Mouse (Mus musculus) left cerebral cortex, adult 2 months (tissue): ENCODE measurements around the gene Lclat1. TPM values are rescaled to one million over a fixed set of nuclear protein-coding genes. Genes with fewer than 3 reads are reported as not detected.

Source experiments
- DNase-seq, 2 experiments: peaks; one replicate each; pipeline ENCODE4 v3.0.0; 2021 to 2022; ENCODE audit warnings: low spot score in 2 of 2, mixed read lengths in 1 of 2; ENCODE audit errors: extremely low spot score in 1 of 2
- H3K27ac ChIP-seq: fragments of 200-600 bp; 2 replicates; pipeline ENCODE4 v1.8.1; 2022
- H3K4me3 ChIP-seq: fragments of 200-600 bp; 2 replicates; pipeline ENCODE4 v1.8.1; 2022
- CTCF ChIP-seq: fragments of 200-600 bp; IDR thresholded peaks from 2 replicates; pipeline ENCODE4 v1.8.1; 2022; ENCODE audit warnings: antibody characterized with exemption, mild to moderate bottlenecking, moderate library complexity
- intact Hi-C: fragments of 180-260 bp; cut with DNase I; formaldehyde crosslinking; loops from one replicate; pipeline ENCODE4 v1.15.1; 2025
- total RNA-seq, 2 experiments: library from RNA; stranded (reverse); gene quantifications; 2 replicates each; pipeline ENCODE4 v1.2.3; 2021

Lclat1 gene
- total RNA-seq, 2 experiments from 2014 or later: 38.5 to 40.2 TPM

- intact Hi-C loops: no loop called here
- DNase-seq: no peak
- TF ChIP-seq CTCF: no peak
- Histone ChIP-seq H3K4me3 (no peak overlapping the region), H3K27ac (no peak overlapping the region)
Measured at GRCm38 (mm10) chr17:73153672-73154071, 45.9 kb downstream of the Lclat1 start.

- TF ChIP-seq CTCF: no peak
- no peak overlapping the region for H3K4me3 ChIP-seq
- no peak overlapping the region for H3K27ac ChIP-seq
- DNase-seq: no peak
- intact Hi-C loops: no loop called here
Measured at GRCm38 (mm10) chr17:73156606-73157005, 48.8 kb downstream of the Lclat1 start.

- Histone ChIP-seq H3K4me3 (no peak overlapping the region), H3K27ac (no peak overlapping the region)
- intact Hi-C loops: no loop called here
- no peak for DNase-seq
- no peak for TF ChIP-seq CTCF
Measured at GRCm38 (mm10) chr17:73161795-73162194, 54.0 kb downstream of the Lclat1 start.

- DNase-seq: no peak
- H3K27ac ChIP-seq: no peak overlapping the region
- no peak for TF ChIP-seq CTCF
- intact Hi-C loops: no loop called here
- no peak overlapping the region for H3K4me3 ChIP-seq
Measured at GRCm38 (mm10) chr17:73162445-73163208, 54.8 kb downstream of the Lclat1 start.

- Histone ChIP-seq H3K4me3 (no peak overlapping the region), H3K27ac (no peak overlapping the region)
- intact Hi-C loops: no loop called here
- DNase-seq: no peak
- no peak for TF ChIP-seq CTCF
Measured at GRCm38 (mm10) chr17:73163597-73163996, 55.8 kb downstream of the Lclat1 start.

GRCm38 (mm10) chr17:73164121-73164520 lies 56.3 kb downstream of the Lclat1 start:
- no peak for TF ChIP-seq CTCF
- no peak for DNase-seq
- H3K27ac ChIP-seq: no peak overlapping the region
- intact Hi-C loops: no loop called here
- no peak overlapping the region for H3K4me3 ChIP-seq

GRCm38 (mm10) chr17:73169461-73169860 lies 61.7 kb downstream of the Lclat1 start:
- H3K4me3 ChIP-seq: no peak overlapping the region
- intact Hi-C loops: no loop called here
- DNase-seq: no peak
- no peak overlapping the region for H3K27ac ChIP-seq
- TF ChIP-seq CTCF: no peak

GRCm38 (mm10) chr17:73170141-73170540 lies 62.4 kb downstream of the Lclat1 start:
- intact Hi-C loops: no loop called here
- no peak for TF ChIP-seq CTCF

GRCm38 (mm10) chr17:73174083-73174562 lies 66.3 kb downstream of the Lclat1 start:
- TF ChIP-seq CTCF: peak; percentile 60
- no peak overlapping the region for H3K4me3 ChIP-seq
- intact Hi-C loops: loop anchor here (2.0 kb wide), 1 partner anchor 123 kb away; no protein-coding TSS in a partner anchor
- no peak overlapping the region for H3K27ac ChIP-seq
- peak in 1 of 2 experiments; percentile 30 for DNase-seq

More at GRCm38 (mm10) chr17:73170141-73170540, 62.4 kb downstream of the Lclat1 start:
- Histone ChIP-seq H3K4me3 (no peak overlapping the region), H3K27ac (no peak overlapping the region)
- no peak for DNase-seq

GRCm38 (mm10) chr17:73175720-73176119 lies 67.9 kb downstream of the Lclat1 start:
- no peak for DNase-seq
- no peak overlapping the region for H3K4me3 ChIP-seq
- no peak overlapping the region for H3K27ac ChIP-seq
- intact Hi-C loops: loop anchor here (2.0 kb wide), 1 partner anchor 121 kb away; no protein-coding TSS in a partner anchor
- no peak for TF ChIP-seq CTCF

GRCm38 (mm10) chr17:73177079-73177478 lies 69.3 kb downstream of the Lclat1 start:
- no peak for DNase-seq
- TF ChIP-seq CTCF: no peak
- intact Hi-C loops: no loop called here

GRCm38 (mm10) chr17:73186929-73187328 lies 79.1 kb downstream of the Lclat1 start:
- H3K4me3 ChIP-seq: no peak overlapping the region
- TF ChIP-seq CTCF: no peak
- intact Hi-C loops: no loop called here
- DNase-seq: no peak
- no peak overlapping the region for H3K27ac ChIP-seq

More at GRCm38 (mm10) chr17:73177079-73177478, 69.3 kb downstream of the Lclat1 start:
- Histone ChIP-seq H3K4me3 (no peak overlapping the region), H3K27ac (no peak overlapping the region)

- TF ChIP-seq CTCF: no peak
- Histone ChIP-seq H3K4me3 (no peak overlapping the region), H3K27ac (no peak overlapping the region)
- intact Hi-C loops: no loop called here
- no peak for DNase-seq
Measured at GRCm38 (mm10) chr17:73194146-73194545, 86.4 kb downstream of the Lclat1 start.
